Mouse (Mus musculus): ENCODE results near the gene Tmem181a.
"Not testable (repeated sequence)": the region's sequence is repeated elsewhere in the genome, so short reads cannot be mapped to it uniquely, and the experiment has no call there.

DNA sequence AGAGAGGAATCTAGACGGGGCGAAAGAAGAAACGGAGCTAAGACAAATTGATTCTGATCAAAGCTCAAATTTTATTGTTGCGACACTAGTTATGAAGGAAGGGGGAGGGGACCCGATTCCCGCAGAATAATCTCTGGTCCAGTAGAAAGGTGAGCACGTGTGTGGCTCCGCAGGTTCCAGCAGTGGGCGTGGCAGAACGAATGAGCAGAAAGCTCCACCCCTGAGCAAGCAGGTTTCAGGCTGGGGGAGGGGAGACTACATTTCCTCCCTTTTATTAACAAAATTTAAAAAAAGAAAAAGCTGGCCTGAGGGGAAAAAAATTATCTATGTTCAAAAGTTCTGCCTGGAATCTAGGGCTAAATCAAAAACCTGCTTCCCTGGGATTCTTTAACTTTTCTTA, 68.4 kb downstream of the Tmem181a start:
- not testable (repeated sequence) for TF ChIP-seq POLR2A (IDR thresholded peaks at IDR 0.05; ENCODE audit: borderline replicate concordance, extremely low read depth, insufficient read depth, insufficient read length, poor library complexity, severe bottlenecking); CTCF (IDR thresholded peaks at IDR 0.05; ENCODE audit: borderline replicate concordance, extremely low read depth, insufficient read depth, insufficient read length)
